Comparison of ENCODE assay signal across 9 mouse cellular contexts in the genomic region with DNA sequence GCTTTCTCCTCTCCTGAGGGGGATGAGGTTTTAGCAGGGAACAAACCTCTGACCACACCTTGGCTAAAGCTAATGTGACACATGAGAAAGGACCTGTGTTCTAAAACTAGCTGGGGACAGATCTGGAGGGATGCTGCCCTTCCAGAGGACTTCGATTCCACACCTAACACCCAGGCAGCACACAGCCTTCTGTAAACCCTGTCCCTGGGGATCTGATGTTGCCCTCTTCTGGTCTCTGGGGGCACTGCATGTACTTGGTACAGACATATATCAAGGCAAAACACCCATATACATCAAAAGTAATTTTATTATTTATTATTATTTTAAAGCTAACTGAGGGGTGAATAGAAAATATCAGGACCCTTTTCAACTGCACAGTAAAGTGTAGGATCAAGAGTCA.
A peak's percentile ranks its signal among the peaks of the same experiment; 100 is the strongest.
DNase-seq lines count a peak whose midpoint lies in the region; ATAC-seq lines count a peak whose summit lies in the region.
"Had no signal": no experiment of that assay in that cellular context is flagged by ENCODE, and none has a peak within 500 bp of the region (broad histone marks: within the 10 kb centered on the region; RNA-seq: fewer than 3 reads in every experiment).

No protein-coding gene starts in this region.

- 52% methylated on average over 1 of the region's 1 CpGs for WGBS in hindbrain, embryonic 10.5 days
- 86% methylated on average over 1 of the region's 1 CpGs for WGBS in hindbrain, embryonic 13.5 days
- WGBS in embryonic facial prominence, embryonic 11.5 days, result 82% methylated on average over 1 of the region's 1 CpGs

- H3K27ac ChIP-seq in hindbrain, embryonic 10.5 days, result no peak overlapping the region
- no peak overlapping the region for H3K27ac ChIP-seq in hindbrain, embryonic 13.5 days
- no peak overlapping the region for H3K27ac ChIP-seq in embryonic facial prominence, embryonic 11.5 days (replicated peaks; ENCODE audit: low read depth, low read length)
- H3K27ac ChIP-seq: neural tube, embryonic 12.5 days had no signal

- H3K36me3 ChIP-seq in hindbrain, embryonic 10.5 days, result no peaks in the 10 kb centered on the region
- H3K36me3 ChIP-seq in hindbrain, embryonic 13.5 days, result no peaks in the 10 kb centered on the region
- H3K36me3 ChIP-seq in embryonic facial prominence, embryonic 11.5 days (replicated peaks; ENCODE audit: control insufficient read depth, insufficient read depth, low read depth, low read length), result no peaks in the 10 kb centered on the region
- H3K36me3 ChIP-seq: neural tube, embryonic 12.5 days had no signal

- no peaks in the 10 kb centered on the region for H3K27me3 ChIP-seq in hindbrain, embryonic 10.5 days (ENCODE audit: insufficient read depth, poor library complexity, severe bottlenecking)
- H3K27me3 ChIP-seq in hindbrain, embryonic 13.5 days, result no peaks in the 10 kb centered on the region
- H3K27me3 ChIP-seq in embryonic facial prominence, embryonic 11.5 days (ENCODE audit: control insufficient read depth, insufficient read depth, low read length), result no peaks in the 10 kb centered on the region
- H3K27me3 ChIP-seq: neural tube, embryonic 12.5 days had no signal

- no peak overlapping the region for H3K4me3 ChIP-seq in hindbrain, embryonic 10.5 days
- no peak overlapping the region for H3K4me3 ChIP-seq in hindbrain, embryonic 13.5 days
- no peak overlapping the region for H3K4me3 ChIP-seq in embryonic facial prominence, embryonic 11.5 days (ENCODE audit: low read depth, low read length)
- H3K4me3 ChIP-seq: neural tube, embryonic 12.5 days had no signal

- peak; percentile 38 for DNase-seq in hindbrain, embryonic 10.5 days (ENCODE audit: low spot score)
- DNase-seq in urinary bladder, postnatal 25 days (ENCODE audit: low spot score), result peak; percentile 18
- no peak for DNase-seq in urinary bladder, postnatal 4 days (ENCODE audit: low spot score in 2 of 2)
- peak; percentile 51 for DNase-seq in embryonic facial prominence, embryonic 11.5 days (ENCODE audit: low spot score)
- peak; percentile 24 to 39 for DNase-seq in left cerebral cortex, postnatal 14 days (ENCODE audit: low spot score in 2 of 2)
- peak; percentile 6 to 43 for DNase-seq in spleen, postnatal 10 days (ENCODE audit: low spot score in 2 of 2)
- no peak for DNase-seq in gastrocnemius, postnatal 36 days

- no peaks in the 10 kb centered on the region for H3K4me1 ChIP-seq in hindbrain, embryonic 10.5 days (replicated peaks)
- no peaks in the 10 kb centered on the region for H3K4me1 ChIP-seq in hindbrain, embryonic 13.5 days (replicated peaks)
- H3K4me1 ChIP-seq in embryonic facial prominence, embryonic 11.5 days (ENCODE audit: control insufficient read depth, insufficient read depth, low read length), result no peaks in the 10 kb centered on the region
- H3K4me1 ChIP-seq: neural tube, embryonic 12.5 days had no signal

- H3K4me2 ChIP-seq in hindbrain, embryonic 13.5 days, result no peak overlapping the region
- no peak overlapping the region for H3K4me2 ChIP-seq in embryonic facial prominence, embryonic 11.5 days (ENCODE audit: low read depth, low read length)
- H3K4me2 ChIP-seq: neural tube, embryonic 12.5 days had no signal

- intact Hi-C loops in left cerebral cortex, postnatal 14 days (cut with DNase I), result loop anchor here (10.0 kb wide), 1 partner anchor 416 kb away; no protein-coding TSS in a partner anchor
- intact Hi-C loops in gastrocnemius, postnatal 36 days (cut with DNase I), result no loop called here

- H3K9me3 ChIP-seq in hindbrain, embryonic 10.5 days, result no peaks in the 10 kb centered on the region
- H3K9me3 ChIP-seq in hindbrain, embryonic 13.5 days, result no peaks in the 10 kb centered on the region
- no peaks in the 10 kb centered on the region for H3K9me3 ChIP-seq in embryonic facial prominence, embryonic 11.5 days (replicated peaks; ENCODE audit: control insufficient read depth, low read length)
- H3K9me3 ChIP-seq: neural tube, embryonic 12.5 days had no signal

- no peak overlapping the region for H3K9ac ChIP-seq in hindbrain, embryonic 13.5 days
- H3K9ac ChIP-seq in embryonic facial prominence, embryonic 11.5 days (replicated peaks; ENCODE audit: low read length), result no peak overlapping the region
- H3K9ac ChIP-seq: neural tube, embryonic 12.5 days had no signal

- no peak for ATAC-seq in hindbrain, embryonic 13.5 days (ENCODE audit: low FRiP score)
- ATAC-seq in embryonic facial prominence, embryonic 11.5 days (replicated peaks; ENCODE audit: insufficient number of reproducible peaks, low FRiP score, low TSS enrichment, low read depth), result no peak; the same call in 1 of the 2 replicates

Comparison
In these comparisons a context has a peak if more than half of its experiments do, and no peak if none do; other contexts are left out.
1. DNase-seq: peak in hindbrain, embryonic 10.5 days (single experiment), urinary bladder, postnatal 25 days (single experiment), embryonic facial prominence, embryonic 11.5 days (single experiment), left cerebral cortex, postnatal 14 days (2 of 2) and spleen, postnatal 10 days (2 of 2); none in urinary bladder, postnatal 4 days (0 of 2) and gastrocnemius, postnatal 36 days (0 of 2).